Mouse (Mus musculus) MEL (cell line): ENCODE data around the gene Cfap54. TPM values are rescaled to one million over a fixed set of nuclear protein-coding genes. Genes with fewer than 3 reads are reported as not detected.

Experiments
- DNase-seq: peaks from one replicate; pipeline ENCODE4 v3.0.0; 2011; ENCODE audit warnings: low read depth, low spot score
- H3K27ac ChIP-seq: 2 replicates; pipeline ENCODE4 v1.5.1; 2012; ENCODE audit warnings: low read depth, mild to moderate bottlenecking, control low read depth, low read length, moderate library complexity; ENCODE audit not compliant: control insufficient read depth
- H3K27me3 ChIP-seq, 2 experiments: fragments of 150-350 bp in 1 of 2; sonication (generic) in 1 of 2; 2 replicates each; pipeline ENCODE4 v1.6.1; 2012; ENCODE audit warnings: low read length in 2 of 2, mild to moderate bottlenecking in 2 of 2, improper control_type of control experiment in 1 of 2, moderate library complexity in 1 of 2; ENCODE audit not compliant: insufficient read depth in 2 of 2, control insufficient read depth in 1 of 2
- H3K36me3 ChIP-seq, 2 experiments: 2 replicates each; pipeline ENCODE4 v1.6.1; 2012 to 2014; ENCODE audit warnings: low read length in 2 of 2, improper control_type of control experiment in 1 of 2, inconsistent platforms in 1 of 2, mild to moderate bottlenecking in 1 of 2; ENCODE audit not compliant: insufficient read depth in 2 of 2, control insufficient read depth in 1 of 2
- H3K4me1 ChIP-seq, 2 experiments: fragments of 150-350 bp in 1 of 2; sonication (generic) in 1 of 2; 2 replicates each; pipeline ENCODE4 v1.6.1; 2012; ENCODE audit warnings: low read length in 2 of 2, improper control_type of control experiment in 1 of 2, mild to moderate bottlenecking in 1 of 2; ENCODE audit not compliant: insufficient read depth in 2 of 2, control insufficient read depth in 1 of 2
- H3K4me3 ChIP-seq, 2 experiments: fragments of 150-350 bp in 1 of 2; sonication (generic) in 1 of 2; 2 replicates each; pipeline ENCODE4 v1.5.1; 2012; ENCODE audit warnings: low read depth in 2 of 2, low read length in 2 of 2, mild to moderate bottlenecking in 2 of 2, moderate library complexity in 2 of 2, control low read depth in 1 of 2, improper control_type of control experiment in 1 of 2; ENCODE audit not compliant: control insufficient read depth in 1 of 2, insufficient read depth in 1 of 2
- H3K79me2 ChIP-seq: 2 replicates; pipeline ENCODE4 v1.6.1; 2012; ENCODE audit warnings: mild to moderate bottlenecking, low read length, moderate library complexity; ENCODE audit not compliant: control insufficient read depth, poor library complexity, insufficient read depth
- H3K9ac ChIP-seq: 2 replicates; pipeline ENCODE4 v1.6.1; 2012; ENCODE audit warnings: low read depth, mild to moderate bottlenecking, control low read depth, low read length, moderate library complexity; ENCODE audit not compliant: control insufficient read depth, poor library complexity, severe bottlenecking
- H3K9me3 ChIP-seq: fragments of 150-350 bp; sonication (generic); replicated peaks from 2 replicates; pipeline ENCODE4 v1.6.1; 2012; ENCODE audit warnings: mild to moderate bottlenecking, low read length, improper control_type of control experiment, moderate library complexity; ENCODE audit not compliant: insufficient read depth
- BHLHE40 ChIP-seq: IDR thresholded peaks from 2 replicates; pipeline ENCODE4 v1.6.1; 2012; ENCODE audit warnings: low read depth, mild to moderate bottlenecking, inconsistent platforms, low read length, improper control_type of control experiment, borderline replicate concordance
- CHD1 ChIP-seq: IDR thresholded peaks from 2 replicates; pipeline ENCODE4 v1.6.1; 2012; ENCODE audit warnings: low read depth, mild to moderate bottlenecking, inconsistent platforms, low read length, improper control_type of control experiment
- CHD2 ChIP-seq: IDR thresholded peaks from 2 replicates; pipeline ENCODE4 v1.6.1; 2011; ENCODE audit warnings: low read length, improper control_type of control experiment
- EP300 ChIP-seq, 2 experiments: IDR thresholded peaks; 2 replicates each; pipeline ENCODE4 v1.6.1; 2011; ENCODE audit warnings: improper control_type of control experiment in 2 of 2, low read length in 2 of 2, low read depth in 1 of 2, mild to moderate bottlenecking in 1 of 2
- ETS1 ChIP-seq: IDR thresholded peaks from 2 replicates; pipeline ENCODE4 v1.6.1; 2012; ENCODE audit warnings: low read depth, mild to moderate bottlenecking, inconsistent platforms, low read length, improper control_type of control experiment, moderate library complexity
- MAZ ChIP-seq: IDR thresholded peaks from 2 replicates; pipeline ENCODE4 v1.6.1; 2012; ENCODE audit warnings: low read depth, mild to moderate bottlenecking, inconsistent platforms, low read length, improper control_type of control experiment
- MXI1 ChIP-seq: IDR thresholded peaks from 2 replicates; pipeline ENCODE4 v1.6.1; 2011; ENCODE audit warnings: mild to moderate bottlenecking, low read depth, low read length, improper control_type of control experiment
- MYC ChIP-seq: IDR thresholded peaks from 2 replicates; pipeline ENCODE4 v1.6.1; 2011; ENCODE audit warnings: low read depth, mild to moderate bottlenecking, low read length, improper control_type of control experiment, moderate library complexity
- NRF1 ChIP-seq: IDR thresholded peaks from 2 replicates; pipeline ENCODE4 v1.6.1; 2014; ENCODE audit warnings: low read depth, mild to moderate bottlenecking, inconsistent platforms, low read length, improper control_type of control experiment, moderate library complexity; ENCODE audit not compliant: poor library complexity, insufficient read depth, severe bottlenecking
- SMC3 ChIP-seq: IDR thresholded peaks from 2 replicates; pipeline ENCODE4 v1.6.1; 2011; ENCODE audit warnings: low read depth, low read length, improper control_type of control experiment
- TBP ChIP-seq: IDR thresholded peaks from 2 replicates; pipeline ENCODE4 v1.8.0; 2011; ENCODE audit warnings: low read depth, low read length, improper control_type of control experiment
- TCF12 ChIP-seq: IDR thresholded peaks from 2 replicates; pipeline ENCODE4 v1.6.1; 2014; ENCODE audit warnings: low read depth, mild to moderate bottlenecking, inconsistent platforms, low read length, improper control_type of control experiment, moderate library complexity
- UBTF ChIP-seq: IDR thresholded peaks from 2 replicates; pipeline ENCODE4 v1.6.1; 2012; ENCODE audit warnings: low read depth, mild to moderate bottlenecking, inconsistent platforms, low read length, improper control_type of control experiment, moderate library complexity, borderline replicate concordance; ENCODE audit not compliant: insufficient read depth
- ZKSCAN1 ChIP-seq: IDR thresholded peaks from 2 replicates; pipeline ENCODE4 v1.6.1; 2012; ENCODE audit warnings: low read depth, mild to moderate bottlenecking, inconsistent platforms, low read length, improper control_type of control experiment, moderate library complexity
- ZNF384 ChIP-seq: IDR thresholded peaks from 2 replicates; pipeline ENCODE4 v1.6.1; 2012; ENCODE audit warnings: low read depth, mild to moderate bottlenecking, inconsistent platforms, low read length, improper control_type of control experiment
- polyA plus RNA-seq, 2 experiments: library from polyadenylated mRNA; stranded (reverse) in 1 of 2; unstranded in 1 of 2; fragments of >175 nt in 1 of 2; fragments of >200 nt in 1 of 2; gene quantifications; 2 replicates each; pipeline versions ENCODE4 v1.2.1 to v1.2.4; 2012; ENCODE audit warnings: low replicate concordance in 2 of 2, low read depth in 1 of 2; ENCODE audit not compliant: insufficient read length in 2 of 2, insufficient read depth in 1 of 2, missing spikeins in 1 of 2
- total RNA-seq: library from RNA; depleted of rRNA; stranded (reverse); fragments of 300-350 nt; gene quantifications from 2 replicates; pipeline ENCODE4 v1.2.3, GENCODE M21; 2012

Cfap54 gene
- total and polyA plus RNA-seq, 3 experiments, result 2.0 to 2.7 TPM; not detected in 1

DNA sequence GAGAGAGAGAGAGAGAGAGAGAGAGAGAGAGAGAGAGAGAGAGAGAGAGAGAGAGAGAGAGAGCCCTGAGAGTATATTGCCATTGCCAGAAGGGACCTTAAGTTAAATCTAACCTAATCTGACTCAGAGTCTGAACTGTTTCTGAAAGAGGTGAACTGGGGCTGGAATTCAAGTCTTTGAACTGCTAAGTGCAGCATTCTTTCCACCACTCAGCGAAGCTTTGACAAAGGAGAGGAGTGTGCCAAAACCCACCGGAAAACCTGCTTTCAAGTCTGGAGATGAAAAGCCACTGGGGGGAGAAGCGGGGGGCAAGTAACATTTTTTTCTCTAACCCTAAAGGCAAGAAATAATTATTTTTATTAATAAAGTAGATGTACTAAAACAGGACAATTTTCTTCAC is 30.8 kb downstream of the Cfap54 start:
- no peaks in the 10 kb centered on the region for H3K27me3 ChIP-seq
- H3K4me1 ChIP-seq, result no peaks in the 10 kb centered on the region
- H3K4me3 ChIP-seq, result no peak overlapping the region
- DNase-seq, result no peak
- H3K36me3 ChIP-seq, result no peaks in the 10 kb centered on the region
- no peaks in the 10 kb centered on the region for H3K79me2 ChIP-seq
- TF ChIP-seq ZKSCAN1, result no peak
- no peak for TF ChIP-seq TCF12
- TF ChIP-seq EP300 (IDR thresholded peaks at IDR 0.05; ENCODE audit: low read depth in 1 of 2, low read length in 2 of 2), result no peak
- TF ChIP-seq CHD1, result no peak
- TF ChIP-seq MYC, result no peak
- no peak for TF ChIP-seq SMC3
- no peak for TF ChIP-seq NRF1
- no peak for TF ChIP-seq ETS1
- no peaks in the 10 kb centered on the region for H3K9me3 ChIP-seq
- no peak overlapping the region for H3K27ac ChIP-seq
- no peak overlapping the region for H3K9ac ChIP-seq

DNA sequence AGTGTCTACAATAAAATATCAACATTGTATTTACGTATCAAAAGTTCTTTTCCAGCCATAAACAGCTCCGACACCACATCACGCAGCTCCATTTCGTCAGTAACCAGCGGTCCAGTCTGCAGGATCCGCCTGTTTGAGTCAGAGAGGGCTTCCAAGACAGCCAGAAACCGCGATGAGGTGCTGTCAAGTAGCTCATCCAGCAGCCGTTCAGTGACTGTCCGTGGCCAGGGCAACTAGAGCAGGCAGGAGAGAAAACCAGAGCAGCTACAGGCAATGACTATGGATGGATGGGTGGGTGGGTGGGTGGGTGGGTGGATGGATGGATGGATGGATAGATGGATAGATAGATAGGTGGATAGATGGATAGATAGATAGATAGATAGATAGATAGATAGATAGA is 38.2 kb downstream of the Cfap54 start:
- H3K9ac ChIP-seq, result no peak overlapping the region
- no peaks in the 10 kb centered on the region for H3K36me3 ChIP-seq
- no peaks in the 10 kb centered on the region for H3K9me3 ChIP-seq
- no peaks in the 10 kb centered on the region for H3K27me3 ChIP-seq
- H3K27ac ChIP-seq, result no peak overlapping the region
- H3K4me1 ChIP-seq, result no peaks in the 10 kb centered on the region
- DNase-seq, result peak; percentile 24
- no peaks in the 10 kb centered on the region for H3K79me2 ChIP-seq
- no peak overlapping the region for H3K4me3 ChIP-seq
- no peak for TF ChIP-seq TBP
- no peak for TF ChIP-seq UBTF
- no peak for TF ChIP-seq MAZ

DNA sequence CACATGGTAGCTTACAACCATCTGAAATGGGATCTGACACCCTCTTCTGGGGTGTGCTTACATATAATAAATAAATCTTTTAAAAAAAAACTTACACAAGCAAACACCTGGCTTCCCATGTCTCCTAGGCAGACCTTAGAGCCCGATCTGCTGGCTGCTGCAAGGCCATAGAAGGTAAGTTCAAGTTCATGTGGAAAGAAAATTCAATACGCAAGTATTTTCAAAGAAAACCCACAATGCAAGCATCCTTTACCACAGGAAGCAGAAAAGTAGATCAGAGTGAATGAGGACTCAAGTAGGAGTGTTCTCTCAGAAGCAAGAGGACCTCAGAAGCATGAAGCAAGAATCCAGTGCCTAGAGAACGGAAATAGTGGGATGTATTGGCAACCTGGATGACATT is 39.6 kb downstream of the Cfap54 start:
- DNase-seq, result no peak
- Histone ChIP-seq H3K27ac (no peak overlapping the region), H3K9me3 (no peaks in the 10 kb centered on the region), H3K4me1 (no peaks in the 10 kb centered on the region), H3K79me2 (no peaks in the 10 kb centered on the region), H3K36me3 (no peaks in the 10 kb centered on the region), H3K27me3 (no peaks in the 10 kb centered on the region), H3K9ac (no peak overlapping the region), H3K4me3 (no peak overlapping the region)
- no peak for TF ChIP-seq MXI1
- no peak for TF ChIP-seq CHD2
- no peak for TF ChIP-seq TBP
- TF ChIP-seq ZNF384, result no peak
- TF ChIP-seq SMC3, result no peak
- no peak for TF ChIP-seq BHLHE40
